Mouse (Mus musculus): ENCODE data around the gene Hsf2bp. TPM values are rescaled to one million over a fixed set of nuclear protein-coding genes. Genes with fewer than 3 reads are reported as not detected.

The Hsf2bp gene
- polyA plus RNA-seq, 1 experiment from 2014 or later, result 0.30 TPM

GRCm38 (mm10) chr17:31920589-31921190 is 115.5 kb downstream of the Hsf2bp start:
- Histone ChIP-seq H3K27me3 (ENCODE audit: insufficient read depth, poor library complexity, severe bottlenecking) (no peaks in the 10 kb centered on the region), H3K27ac (peak overlapping the region; percentile 54), H3K9me3 (no peaks in the 10 kb centered on the region), H3K4me1 (replicated peaks) (peaks cover 28% of the 10 kb centered on the region), H3K4me3 (no peak overlapping the region), H3K36me3 (no peaks in the 10 kb centered on the region)
- WGBS, result 41% methylated on average over 9 of the region's 9 CpGs
- DNase-seq (ENCODE audit: low spot score), result no peak

- Histone ChIP-seq H3K36me3 (no peaks in the 10 kb centered on the region), H3K4me1 (replicated peaks) (peaks cover 34% of the 10 kb centered on the region), H3K27ac (no peak overlapping the region), H3K27me3 (ENCODE audit: insufficient read depth, poor library complexity, severe bottlenecking) (no peaks in the 10 kb centered on the region), H3K4me3 (no peak overlapping the region), H3K9me3 (no peaks in the 10 kb centered on the region)
- WGBS, result 89% methylated on average over 7 of the region's 7 CpGs
- DNase-seq (ENCODE audit: low spot score), result no peak
Observed at GRCm38 (mm10) chr17:31919599-31919998, 116.5 kb downstream of the Hsf2bp start.

GRCm38 (mm10) chr17:31918374-31918773 is 117.8 kb downstream of the Hsf2bp start:
- 90% methylated on average over 8 of the region's 8 CpGs for WGBS

GRCm38 (mm10) chr17:31916461-31916775 is 119.7 kb downstream of the Hsf2bp start:
- no peak for DNase-seq (ENCODE audit: low spot score)
- Histone ChIP-seq H3K27ac (0 out of 2 replicates have a peak overlapping the region, but pooled peaks have one; percentile 17), H3K36me3 (no peaks in the 10 kb centered on the region), H3K9me3 (no peaks in the 10 kb centered on the region), H3K4me3 (no peak overlapping the region), H3K27me3 (ENCODE audit: insufficient read depth, poor library complexity, severe bottlenecking) (no peaks in the 10 kb centered on the region), H3K4me1 (replicated peaks) (peaks cover 48% of the 10 kb centered on the region)
- 83% methylated on average over 6 of the region's 6 CpGs for WGBS

More at GRCm38 (mm10) chr17:31918374-31918773, 117.8 kb downstream of the Hsf2bp start:
- no peaks in the 10 kb centered on the region for H3K36me3 ChIP-seq
- H3K27me3 ChIP-seq (ENCODE audit: insufficient read depth, poor library complexity, severe bottlenecking), result no peaks in the 10 kb centered on the region
- peaks cover 33% of the 10 kb centered on the region for H3K4me1 ChIP-seq (replicated peaks)
- DNase-seq (ENCODE audit: low spot score), result no peak
- H3K4me3 ChIP-seq, result no peak overlapping the region
- H3K9me3 ChIP-seq, result no peaks in the 10 kb centered on the region
- H3K27ac ChIP-seq, result no peak overlapping the region

GRCm38 (mm10) chr17:31915756-31916460 is 120.2 kb downstream of the Hsf2bp start:
- DNase-seq (ENCODE audit: low spot score), result no peak
- no peak overlapping the region for H3K27ac ChIP-seq
- H3K27me3 ChIP-seq (ENCODE audit: insufficient read depth, poor library complexity, severe bottlenecking), result no peaks in the 10 kb centered on the region
- no peaks in the 10 kb centered on the region for H3K9me3 ChIP-seq
- peaks cover 43% of the 10 kb centered on the region for H3K4me1 ChIP-seq (replicated peaks)
- H3K4me3 ChIP-seq, result no peak overlapping the region
- 80% methylated on average over 18 of the region's 18 CpGs for WGBS
- no peaks in the 10 kb centered on the region for H3K36me3 ChIP-seq

- Histone ChIP-seq H3K4me3 (no peak overlapping the region), H3K4me1 (replicated peaks) (peaks cover 35% of the 10 kb centered on the region), H3K27ac (no peak overlapping the region), H3K9me3 (no peaks in the 10 kb centered on the region), H3K27me3 (ENCODE audit: insufficient read depth, poor library complexity, severe bottlenecking) (no peaks in the 10 kb centered on the region), H3K36me3 (no peaks in the 10 kb centered on the region)
- DNase-seq (ENCODE audit: low spot score), result no peak
- 88% methylated on average over 5 of the region's 5 CpGs for WGBS
Observed at GRCm38 (mm10) chr17:31914323-31914722, 121.8 kb downstream of the Hsf2bp start.

- H3K4me3 ChIP-seq, result no peak overlapping the region
- H3K27ac ChIP-seq, result peak overlapping the region; percentile 68
- 72% methylated on average over 18 of the region's 18 CpGs for WGBS
- H3K4me1 ChIP-seq (replicated peaks), result peaks cover 35% of the 10 kb centered on the region
- no peaks in the 10 kb centered on the region for H3K36me3 ChIP-seq
- no peak for DNase-seq (ENCODE audit: low spot score)
- H3K27me3 ChIP-seq (ENCODE audit: insufficient read depth, poor library complexity, severe bottlenecking), result no peaks in the 10 kb centered on the region
- H3K9me3 ChIP-seq, result no peaks in the 10 kb centered on the region
Observed at GRCm38 (mm10) chr17:31912881-31913662, 123.1 kb downstream of the Hsf2bp start.

DNA sequence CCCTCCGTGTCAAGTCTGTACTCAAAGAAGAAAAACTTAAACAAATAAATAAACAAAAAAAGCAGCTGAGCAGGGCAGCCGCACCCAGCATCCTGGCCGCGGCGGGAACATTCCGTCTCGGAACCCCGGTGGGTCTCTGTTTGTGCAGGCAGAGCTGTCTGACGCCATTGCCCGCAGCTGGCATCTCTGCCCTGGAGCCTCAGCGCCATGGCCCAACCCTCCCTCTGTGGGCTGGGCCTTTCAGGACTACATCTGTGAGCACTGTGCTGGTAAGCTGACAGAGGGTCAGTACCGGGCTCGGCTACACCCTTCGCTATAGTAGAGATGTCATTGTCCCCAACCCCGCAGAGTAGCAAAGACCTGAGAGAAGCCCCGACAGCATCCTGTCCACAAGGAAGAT is 123.8 kb downstream of the Hsf2bp start:
- DNase-seq (ENCODE audit: low spot score), result no peak
- Histone ChIP-seq H3K27ac (peak overlapping the region; percentile 68), H3K9me3 (no peaks in the 10 kb centered on the region), H3K36me3 (no peaks in the 10 kb centered on the region), H3K4me1 (replicated peaks) (peaks cover 35% of the 10 kb centered on the region), H3K4me3 (no peak overlapping the region), H3K27me3 (ENCODE audit: insufficient read depth, poor library complexity, severe bottlenecking) (no peaks in the 10 kb centered on the region)
- 71% methylated on average over 16 of the region's 16 CpGs for WGBS

- DNase-seq (ENCODE audit: low spot score), result no peak
- no peak overlapping the region for H3K27ac ChIP-seq
- no peak overlapping the region for H3K4me3 ChIP-seq
- H3K36me3 ChIP-seq, result no peaks in the 10 kb centered on the region
- H3K27me3 ChIP-seq (ENCODE audit: insufficient read depth, poor library complexity, severe bottlenecking), result no peaks in the 10 kb centered on the region
- H3K9me3 ChIP-seq, result no peaks in the 10 kb centered on the region
- H3K4me1 ChIP-seq (replicated peaks), result peaks cover 26% of the 10 kb centered on the region
- WGBS, result 88% methylated on average over 2 of the region's 2 CpGs
Observed at GRCm38 (mm10) chr17:31908966-31909365, 127.2 kb downstream of the Hsf2bp start.

DNA sequence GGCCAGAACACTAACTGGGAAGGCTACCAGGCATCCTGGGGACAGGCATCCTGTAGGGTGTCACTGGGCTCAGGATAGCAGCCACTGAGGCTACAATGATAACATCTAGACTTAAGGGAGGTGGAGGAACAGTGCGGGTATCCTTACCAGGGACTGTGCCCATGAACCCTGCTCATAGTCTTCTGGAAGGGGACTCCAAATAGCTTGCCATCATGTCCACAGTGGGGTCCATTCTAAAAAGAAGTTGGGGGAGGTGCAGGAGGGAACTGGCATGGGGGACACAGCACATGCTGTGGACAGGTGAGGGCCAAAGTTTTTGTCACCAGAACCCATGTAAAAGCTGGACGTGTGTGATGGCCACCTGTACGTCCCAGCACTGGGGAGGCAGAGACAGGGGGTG is 129.7 kb downstream of the Hsf2bp start:
- Histone ChIP-seq H3K4me1 (replicated peaks) (peaks cover 7% of the 10 kb centered on the region; the same call in 1 of the 2 replicates), H3K27me3 (ENCODE audit: insufficient read depth, poor library complexity, severe bottlenecking) (no peaks in the 10 kb centered on the region), H3K9me3 (no peaks in the 10 kb centered on the region), H3K4me3 (no peak overlapping the region), H3K27ac (peak overlapping the region; percentile 17; the same call in 1 of the 2 replicates), H3K36me3 (no peaks in the 10 kb centered on the region)
- 92% methylated on average over 3 of the region's 3 CpGs for WGBS
- no peak for DNase-seq (ENCODE audit: low spot score)

- H3K36me3 ChIP-seq, result no peaks in the 10 kb centered on the region
- H3K27me3 ChIP-seq (ENCODE audit: insufficient read depth, poor library complexity, severe bottlenecking), result no peaks in the 10 kb centered on the region
- H3K4me1 ChIP-seq (replicated peaks), result peaks cover 7% of the 10 kb centered on the region; the same call in 1 of the 2 replicates
- no peak overlapping the region for H3K4me3 ChIP-seq
- H3K27ac ChIP-seq, result peak overlapping the region; percentile 71
- no peaks in the 10 kb centered on the region for H3K9me3 ChIP-seq
- no peak for DNase-seq (ENCODE audit: low spot score)
- 71% methylated on average over 10 of the region's 10 CpGs for WGBS
Observed at GRCm38 (mm10) chr17:31905791-31906211, 130.3 kb downstream of the Hsf2bp start.

- H3K27ac ChIP-seq, result peak overlapping the region; percentile 71
- no peak overlapping the region for H3K4me3 ChIP-seq
- DNase-seq (ENCODE audit: low spot score), result no peak
- H3K27me3 ChIP-seq (ENCODE audit: insufficient read depth, poor library complexity, severe bottlenecking), result no peaks in the 10 kb centered on the region
- H3K36me3 ChIP-seq, result no peaks in the 10 kb centered on the region
- H3K4me1 ChIP-seq (replicated peaks), result peaks cover 7% of the 10 kb centered on the region; the same call in 1 of the 2 replicates
- WGBS, result 85% methylated on average over 9 of the region's 9 CpGs
- no peaks in the 10 kb centered on the region for H3K9me3 ChIP-seq
Observed at GRCm38 (mm10) chr17:31905201-31905790, 130.9 kb downstream of the Hsf2bp start.

All from hindbrain, embryonic 10.5 days (tissue).